Mouse (Mus musculus) heart, postnatal 36 days (tissue): ENCODE measurements around the gene Gpr173. TPM values are rescaled to one million over a fixed set of nuclear protein-coding genes. Genes with fewer than 3 reads are reported as not detected.

Experiments
- DNase-seq, 2 experiments: peaks; one replicate each; pipeline ENCODE4 v3.0.0; 2021 to 2022
- intact Hi-C: fragments of 180-260 bp; cut with DNase I; formaldehyde crosslinking; loops from one replicate; pipeline ENCODE4 v1.15.1; 2025
- total RNA-seq, 2 experiments: library from RNA; stranded (reverse); gene quantifications; 2 replicates each; pipeline ENCODE4 v1.2.3; 2021

Gene Gpr173
- total RNA-seq, 2 experiments from 2014 or later: 0.41 to 0.69 TPM

DNA sequence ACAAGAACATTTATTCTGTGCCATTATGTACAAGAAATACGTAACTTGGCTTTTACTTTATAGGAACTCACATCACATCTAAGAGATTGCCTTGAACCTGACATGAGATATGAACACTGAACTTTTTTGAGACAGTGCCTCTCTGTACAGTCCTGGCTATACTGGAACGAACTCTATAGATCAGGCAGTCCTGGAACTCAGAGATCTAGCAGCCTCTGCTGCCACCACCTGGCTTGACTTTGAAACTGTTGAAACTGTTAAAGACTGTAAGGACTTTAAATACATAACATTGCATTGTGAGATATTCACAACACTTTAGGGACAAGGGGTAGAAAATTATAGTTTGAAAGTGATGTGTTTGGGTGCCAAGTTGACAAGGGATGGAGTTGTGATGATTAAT lies 60.6 kb downstream of the Gpr173 start:
- DNase-seq: peak; percentile 2 to 21
- intact Hi-C loops: loop anchor here (5.0 kb wide), 1 partner anchor 191 kb away; no protein-coding TSS in a partner anchor

- intact Hi-C loops: loop anchor here (5.0 kb wide), 1 partner anchor 190 kb away; no protein-coding TSS in a partner anchor
- no peak for DNase-seq
Measured at GRCm38 (mm10) chrX:152307371-152307770, 61.1 kb downstream of the Gpr173 start.

GRCm38 (mm10) chrX:152306224-152306623 lies 62.3 kb downstream of the Gpr173 start:
- intact Hi-C loops: loop anchor here (5.0 kb wide), 1 partner anchor 189 kb away; no protein-coding TSS in a partner anchor
- no peak for DNase-seq

Other genes with a start within 250 kb of the Gpr173 start
- gene Iqsec2, start 224.4 kb downstream of the Gpr173 start, total RNA-seq: 10 to 100 TPM; 73.3 to 85.1 TPM
- gene Kdm5c, start 135.7 kb downstream of the Gpr173 start, total RNA-seq: 10 to 100 TPM; 31.6 to 50.0 TPM
- gene Kantr, start 41.2 kb downstream of the Gpr173 start, total RNA-seq: 1 to 10 TPM; 2.7 to 3.7 TPM
- 10 to 100 TPM; 12.0 to 16.7 TPM for gene Tspyl2, start 26.3 kb downstream of the Gpr173 start, total RNA-seq
- not detected for gene Cldn34a, start 194.6 kb upstream of the Gpr173 start, total RNA-seq